Mouse (Mus musculus) hematopoietic stem cell, adult 5-6 weeks (primary cell): ENCODE results near the gene Pex5. TPM values are rescaled to one million over a fixed set of nuclear protein-coding genes. Genes with fewer than 3 reads are reported as not detected.

Source experiments
- ATAC-seq, 2 experiments: fragments of 125-278 bp in 1 of 2; replicated peaks in 1 of 2; 2 replicates each; pipeline ENCODE4 v1.8.0; 2016 to 2017; ENCODE audit warnings: inconsistent platforms in 2 of 2, mild to moderate bottlenecking in 2 of 2, moderate number of reproducible peaks in 2 of 2, low read depth in 1 of 2, moderate TSS enrichment in 1 of 2; ENCODE audit not compliant: low FRiP score in 2 of 2, poor library complexity in 2 of 2, severe bottlenecking in 2 of 2, insufficient read depth in 1 of 2, low TSS enrichment in 1 of 2
- total RNA-seq: library from RNA; stranded (forward); fragments of 172-1452, 232-1000 nt; gene quantifications from 2 replicates; pipeline ENCODE4 v1.2.3, GENCODE M21; 2017

Pex5 gene
- total RNA-seq = 23.6 and 37.3 TPM in 2 replicates

DNA sequence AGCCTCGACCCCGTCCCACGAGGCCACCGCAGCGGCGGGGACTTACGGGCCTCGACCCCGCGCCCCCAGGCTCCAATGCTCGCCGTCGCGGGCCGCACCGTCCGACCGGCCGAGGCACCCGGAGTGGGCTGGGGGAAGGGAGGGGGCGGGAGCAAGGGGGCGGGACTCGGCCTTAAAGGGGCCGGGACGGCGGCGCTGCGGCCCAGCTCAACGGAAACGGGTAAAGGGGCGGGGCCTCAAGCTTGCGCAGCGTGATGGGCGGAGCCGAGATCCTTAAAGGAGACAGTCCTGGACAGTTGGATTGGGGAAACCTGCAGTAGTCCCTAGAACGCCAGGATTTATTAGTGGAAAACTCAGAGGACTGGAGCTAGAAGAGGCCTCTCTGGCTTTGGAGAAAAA, at the start of gene Pex5:
Gene Pex5, minus strand, starts transcription at position 141 of the 399 bp plus-strand sequence.
- peak; percentile 83 to 86 for ATAC-seq

DNA sequence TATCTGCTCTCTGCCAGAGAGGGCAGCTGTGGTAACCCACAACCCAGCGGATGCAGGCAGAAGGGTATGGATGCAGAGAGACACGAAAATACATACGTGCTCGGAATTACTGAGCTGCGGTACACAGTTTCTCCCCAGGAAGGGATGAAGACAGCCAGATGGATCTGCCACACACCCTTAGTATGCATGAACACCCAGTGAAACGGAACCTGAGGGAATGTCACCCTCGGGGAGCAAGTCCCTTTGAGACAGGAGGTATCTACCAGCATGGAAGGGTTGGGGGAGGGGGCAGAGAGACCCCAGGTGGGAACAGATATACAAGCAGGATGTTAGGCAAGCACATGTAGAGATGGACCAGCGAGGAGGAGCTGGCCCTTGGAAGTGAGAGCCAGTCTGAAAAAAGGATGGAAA, 49.0 kb upstream of the Pex5 start:
- peak; percentile 42 for ATAC-seq

DNA sequence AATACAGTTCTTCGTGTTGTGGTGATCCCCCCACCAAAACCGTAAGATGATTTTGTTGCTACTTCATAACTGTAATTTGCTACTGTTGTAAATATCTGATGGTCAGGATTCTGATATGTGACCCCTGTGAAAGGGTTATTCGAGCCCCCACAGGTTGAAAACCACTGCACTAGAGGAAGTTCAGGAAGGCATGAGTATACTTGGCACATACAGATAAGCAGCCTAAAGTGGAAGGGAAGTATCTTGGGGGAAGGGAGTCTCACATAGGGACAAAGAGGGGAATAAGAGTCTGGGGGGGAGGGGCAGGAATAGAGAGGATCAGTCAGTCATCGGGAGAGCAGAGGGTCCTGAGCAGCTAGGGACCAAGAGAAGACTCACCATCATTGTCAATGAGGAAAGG, 44.5 kb upstream of the Pex5 start:
- peak; percentile 36 to 57; a peak in 3 of 4 replicates for ATAC-seq

DNA sequence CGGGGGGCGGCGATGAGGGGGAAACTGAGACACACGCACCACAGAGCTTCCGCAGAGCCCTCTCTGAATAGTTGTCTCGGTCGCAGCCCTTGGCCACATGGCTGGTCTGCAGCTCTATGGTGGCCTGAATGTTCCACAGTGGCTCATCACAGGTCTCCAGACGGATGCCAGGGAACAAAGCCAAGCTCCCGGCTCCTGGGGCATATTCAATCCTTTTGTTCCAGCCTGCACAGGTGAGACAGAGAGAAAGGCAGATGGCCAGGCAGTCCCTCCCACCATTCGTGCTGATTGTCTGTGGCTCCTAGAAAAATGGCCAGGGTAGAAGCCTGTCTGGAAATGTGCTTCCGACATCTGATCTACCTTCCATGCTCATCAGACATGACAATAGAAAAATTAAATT, 43.6 kb upstream of the Pex5 start:
- ATAC-seq = no peak

DNA sequence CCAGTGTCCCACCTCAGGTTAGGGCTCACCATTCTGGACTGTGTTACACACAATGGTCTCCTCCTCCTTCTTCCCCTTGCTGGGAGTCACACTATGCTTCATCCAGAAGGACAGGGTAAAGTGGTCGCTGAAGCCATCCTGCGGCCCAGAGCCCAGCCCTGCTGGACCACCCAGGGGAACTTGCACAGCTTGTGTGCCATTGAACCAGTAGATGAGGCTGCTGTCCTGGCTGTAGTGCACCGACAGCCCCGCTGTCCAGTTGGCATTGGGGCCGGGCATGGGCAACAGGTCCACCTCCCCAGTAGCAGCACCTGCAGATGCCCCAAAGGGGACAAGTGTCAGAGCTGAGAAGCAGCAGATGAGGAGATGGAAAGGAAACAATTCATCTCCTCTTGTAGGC, 43.0 kb upstream of the Pex5 start:
- ATAC-seq = no peak

DNA sequence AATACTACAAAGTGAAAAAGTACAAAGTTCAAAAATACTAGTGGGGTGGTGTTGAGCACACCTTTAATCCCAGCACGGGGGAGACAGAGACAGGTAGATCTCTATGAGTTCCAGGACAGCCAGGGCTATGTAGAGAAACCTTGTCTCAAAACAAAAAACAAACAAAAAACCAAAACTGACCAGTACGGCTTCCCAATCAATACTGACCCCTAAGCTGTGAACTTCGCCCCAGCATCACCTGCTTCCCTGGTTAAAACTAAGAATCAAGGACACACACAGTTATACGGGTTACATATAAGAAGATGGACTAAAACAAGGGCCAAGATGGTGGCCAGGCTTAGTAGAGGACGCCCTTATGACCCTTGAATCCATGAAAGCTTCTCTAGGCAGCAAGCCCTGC, 41.4 kb upstream of the Pex5 start:
- ATAC-seq = no peak

DNA sequence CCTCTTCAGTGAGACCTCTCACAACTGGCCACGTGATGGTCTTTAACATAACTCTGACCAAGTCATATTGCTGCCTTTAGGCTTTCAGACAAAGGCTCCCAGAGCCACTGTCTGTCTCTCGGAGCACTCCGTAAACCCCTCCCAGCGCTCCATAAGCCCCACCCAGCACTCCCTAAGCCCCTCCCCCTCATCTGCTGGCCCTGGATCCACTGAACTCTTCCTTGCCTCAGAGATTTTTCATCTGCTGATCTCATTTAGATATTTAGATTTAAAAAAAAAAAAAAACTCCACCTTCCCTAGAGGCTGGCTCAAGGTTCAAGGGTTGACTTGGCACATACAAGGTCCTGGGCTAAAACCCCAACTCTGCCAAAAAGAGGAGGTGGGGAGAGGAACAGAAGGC, 38.9 kb upstream of the Pex5 start:
- ATAC-seq = no peak

DNA sequence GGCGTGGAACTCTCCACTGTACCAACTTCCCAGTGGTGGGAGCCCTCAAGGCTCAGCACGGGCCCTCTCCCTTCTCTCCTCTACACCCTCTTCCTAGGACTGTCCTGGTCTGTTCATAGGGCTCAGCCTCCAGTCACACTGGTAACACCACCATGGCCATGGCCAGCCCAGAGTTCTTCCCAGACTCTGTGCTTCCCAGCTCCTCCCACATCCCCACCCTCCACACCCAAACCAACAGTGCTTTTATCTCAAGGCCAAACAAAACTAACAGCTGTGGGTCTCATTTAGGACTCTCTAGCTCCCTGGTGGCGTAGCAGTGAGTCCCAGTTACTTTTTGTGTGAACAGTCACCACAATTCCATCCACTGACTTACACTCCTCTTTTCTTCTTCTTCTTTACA, 37.1 kb upstream of the Pex5 start:
- no peak for ATAC-seq

DNA sequence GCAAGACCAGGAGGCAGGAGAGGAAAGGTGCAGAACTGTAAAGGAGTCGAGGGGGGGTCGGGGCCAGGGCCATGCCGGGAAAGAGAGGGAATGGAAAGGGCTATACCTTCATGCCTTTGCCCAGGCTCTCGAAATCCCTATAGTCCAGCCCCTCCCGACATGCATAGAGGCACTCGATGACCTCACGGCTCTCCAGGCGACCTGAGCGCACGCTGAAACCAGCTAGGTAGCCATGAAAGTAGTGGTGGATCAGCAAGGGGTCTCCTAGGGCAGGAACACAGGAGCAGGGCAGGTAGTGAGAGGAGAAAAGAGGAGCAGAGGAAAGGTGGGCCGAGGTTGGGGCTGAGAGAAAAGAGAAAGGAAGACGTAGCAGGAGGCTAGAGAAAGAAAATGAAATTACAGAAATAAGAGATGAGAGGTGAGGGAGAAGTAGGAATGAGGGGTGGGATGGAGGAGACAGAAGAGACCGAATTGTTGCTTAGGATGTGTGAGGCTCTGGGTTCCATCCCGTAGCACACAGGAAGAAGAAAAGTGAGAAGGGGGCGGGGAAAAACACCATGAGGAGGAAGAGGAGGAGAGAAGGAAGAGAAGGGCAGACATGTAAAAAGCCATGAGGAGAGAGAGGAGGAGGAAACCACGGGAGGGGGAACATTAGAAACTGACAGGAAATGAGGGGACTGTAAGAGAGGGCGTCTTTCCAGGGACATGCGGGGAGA, 35.0 kb upstream of the Pex5 start:
- ATAC-seq = no peak

DNA sequence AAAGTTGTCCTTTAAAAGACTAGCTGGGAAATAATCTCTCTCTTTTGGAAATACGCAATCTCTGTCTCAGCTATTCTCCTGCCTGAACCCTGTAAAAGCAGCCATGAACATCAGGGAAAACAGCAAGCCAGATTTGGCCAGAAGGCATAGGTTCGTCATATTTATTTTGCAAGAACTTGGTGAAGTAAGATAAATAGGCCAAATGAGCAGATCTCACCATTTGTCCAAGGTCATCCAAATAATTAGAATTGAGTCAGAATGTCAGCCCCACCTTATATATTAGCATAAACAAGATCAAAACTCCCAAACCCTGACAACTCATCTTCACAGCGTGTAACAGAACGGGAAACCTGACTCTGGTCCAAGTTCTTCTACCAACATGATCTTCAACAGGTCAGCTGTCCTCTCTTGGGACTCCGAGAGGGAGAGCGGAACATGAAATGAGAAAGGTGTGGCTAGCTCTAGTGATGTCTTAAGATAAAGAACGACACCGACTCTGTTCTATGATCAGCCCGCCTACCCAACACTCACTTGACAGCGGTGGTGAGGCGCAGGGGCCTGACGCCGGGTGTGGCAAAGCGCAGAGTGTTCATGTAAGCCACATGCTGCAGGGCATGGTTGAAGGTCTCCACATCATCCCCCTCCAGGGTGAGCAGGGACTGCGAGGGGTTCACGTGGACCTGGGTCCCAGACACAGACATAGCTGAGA, 34.2 kb upstream of the Pex5 start:
- no peak for ATAC-seq

DNA sequence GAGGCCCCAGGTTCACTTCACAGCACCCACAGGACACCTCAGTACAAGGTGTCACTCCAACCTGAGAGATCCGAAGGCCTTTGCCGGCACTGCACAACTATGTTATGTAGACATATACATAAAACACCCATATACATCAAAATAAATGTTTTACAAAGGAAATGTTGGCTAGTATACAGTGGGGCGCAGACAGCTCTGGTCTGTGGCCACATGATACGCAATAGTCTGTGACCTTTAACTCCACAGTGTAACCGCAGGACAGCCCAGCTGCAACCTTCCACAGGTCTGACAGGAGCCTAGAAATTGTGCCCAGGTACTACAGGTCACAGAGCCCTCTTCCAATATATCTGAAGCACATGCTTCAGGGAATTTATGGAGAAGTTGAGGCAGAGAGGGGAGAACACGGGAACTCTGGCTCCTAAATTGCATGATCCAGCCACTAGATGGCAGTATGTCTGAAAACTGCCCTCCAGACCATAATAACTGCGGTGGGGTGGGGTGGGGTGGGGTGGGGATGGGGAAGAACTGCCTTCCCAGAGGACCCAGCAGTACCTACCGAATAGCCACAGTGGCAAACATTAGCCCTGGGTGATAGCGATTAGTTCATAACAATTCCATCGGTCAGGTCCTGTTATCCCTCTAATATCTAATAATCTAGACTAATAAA, 33.5 kb upstream of the Pex5 start:
- ATAC-seq = peak in 1 of 2 experiments; percentile 59; a peak in 1 of 4 replicates

DNA sequence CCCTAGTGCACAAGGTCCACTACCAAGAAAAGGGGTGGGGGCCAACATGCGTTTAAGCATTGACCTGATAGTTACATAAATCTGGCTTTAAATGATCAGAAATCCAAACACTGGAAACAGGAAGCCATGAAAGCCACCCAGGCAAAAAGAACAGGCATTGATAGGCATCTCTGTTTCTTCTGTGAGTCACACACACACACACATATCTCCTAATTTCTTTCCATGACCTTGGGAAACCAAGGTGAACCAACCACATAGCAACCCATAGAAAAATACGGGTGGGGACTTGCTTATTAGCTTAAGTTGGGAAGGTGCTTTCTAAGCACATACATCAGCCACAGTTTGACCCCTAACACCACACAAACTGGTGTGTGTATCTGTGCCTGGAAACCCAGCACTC, 32.5 kb upstream of the Pex5 start:
- ATAC-seq = no peak

DNA sequence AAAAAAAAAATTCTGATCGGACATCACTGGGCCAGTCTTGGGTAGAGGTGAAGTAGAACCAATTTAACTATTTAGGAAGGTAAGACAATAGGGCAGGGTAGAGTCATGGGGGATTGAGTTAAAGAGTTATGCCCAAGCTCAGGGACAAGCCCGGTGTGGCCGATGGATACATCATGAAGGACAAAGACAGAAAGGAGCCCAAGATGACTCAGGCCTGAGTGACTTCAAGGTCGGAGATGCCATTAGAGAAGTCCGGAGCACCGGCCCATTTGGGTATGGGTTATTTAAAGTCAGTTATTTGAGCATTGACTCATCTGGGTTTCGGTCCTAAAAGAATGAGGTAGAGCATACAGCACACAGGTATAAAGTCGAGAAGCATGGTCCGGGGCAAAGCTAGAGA, 31.6 kb upstream of the Pex5 start:
- no peak for ATAC-seq

DNA sequence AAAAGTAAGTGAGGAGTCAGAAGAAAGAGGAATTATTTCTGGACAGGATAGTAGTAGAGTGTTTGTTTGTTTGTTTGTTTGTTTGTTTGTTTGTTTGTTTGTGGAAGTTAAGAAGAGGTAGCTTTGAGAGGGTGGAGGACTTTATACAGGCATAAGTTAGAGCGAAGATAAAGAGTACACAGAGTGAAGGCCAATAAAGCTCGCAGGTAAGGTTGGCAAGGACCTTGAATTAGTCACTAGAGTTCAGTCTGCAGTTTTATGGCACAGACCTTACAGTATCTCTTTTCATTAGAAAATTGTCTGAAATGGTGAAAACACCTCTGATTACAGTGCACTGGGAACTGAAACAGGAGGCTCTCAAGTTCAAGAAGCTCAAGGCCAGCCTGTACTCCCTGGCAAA, 31.2 kb upstream of the Pex5 start:
- ATAC-seq = no peak

DNA sequence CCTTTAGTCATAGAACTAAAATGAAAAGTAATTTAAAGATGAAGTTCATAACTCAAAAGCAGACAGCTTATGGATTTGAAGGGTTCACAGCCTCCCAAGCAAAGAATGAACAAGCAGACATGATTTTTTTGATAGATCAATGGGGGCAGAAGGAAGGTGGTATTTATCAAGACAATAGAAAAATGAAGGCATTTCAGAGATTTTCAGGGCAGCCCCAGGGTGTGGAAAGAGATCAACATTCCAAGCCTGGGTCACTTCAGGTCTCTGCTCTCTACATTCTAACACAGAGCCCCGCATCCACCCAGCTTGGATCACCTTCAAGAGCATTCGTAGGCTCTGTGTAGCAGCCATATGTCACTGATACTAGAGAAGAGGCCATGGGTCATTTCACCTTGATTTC, 28.5 kb upstream of the Pex5 start:
- ATAC-seq = no peak

DNA sequence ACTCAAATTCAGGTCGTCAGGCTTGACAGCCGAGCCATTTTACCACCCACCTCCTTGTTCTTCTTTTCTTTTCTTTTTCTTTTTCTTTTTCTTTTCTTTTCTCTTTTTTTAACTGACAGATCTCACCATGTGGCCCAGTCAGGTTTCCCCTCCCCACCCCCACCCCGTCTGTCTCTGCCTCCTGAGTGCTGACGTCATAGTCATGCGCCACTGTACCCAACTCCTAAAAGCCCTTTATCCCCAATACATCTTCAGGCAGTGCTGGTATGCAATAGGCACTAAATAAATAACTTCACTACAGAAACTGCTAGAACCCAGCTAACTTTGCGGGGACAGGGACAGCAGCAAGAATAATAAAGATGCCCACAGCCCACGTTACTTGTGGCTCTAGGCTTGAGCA, 21.4 kb upstream of the Pex5 start:
- no peak for ATAC-seq

DNA sequence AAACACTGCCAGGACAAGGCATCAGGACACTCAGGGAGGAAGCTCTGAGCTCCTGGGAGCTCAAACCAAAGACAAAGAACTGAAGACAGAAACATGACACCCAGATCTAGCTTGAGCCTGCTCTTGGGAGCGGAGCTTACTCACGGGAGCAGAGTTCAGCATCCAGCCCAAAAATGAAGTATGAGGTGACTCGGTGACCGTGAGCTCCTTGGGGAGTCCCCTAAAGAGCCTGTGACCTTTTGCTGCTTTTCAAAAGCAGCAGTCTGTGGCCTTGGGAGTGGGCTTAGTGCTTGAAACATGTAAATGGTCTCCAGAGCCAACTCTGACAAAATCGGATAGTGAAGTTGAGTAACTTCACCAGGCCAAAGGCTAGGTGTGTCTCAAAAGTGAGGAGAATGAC, 20.3 kb upstream of the Pex5 start:
- no peak for ATAC-seq

DNA sequence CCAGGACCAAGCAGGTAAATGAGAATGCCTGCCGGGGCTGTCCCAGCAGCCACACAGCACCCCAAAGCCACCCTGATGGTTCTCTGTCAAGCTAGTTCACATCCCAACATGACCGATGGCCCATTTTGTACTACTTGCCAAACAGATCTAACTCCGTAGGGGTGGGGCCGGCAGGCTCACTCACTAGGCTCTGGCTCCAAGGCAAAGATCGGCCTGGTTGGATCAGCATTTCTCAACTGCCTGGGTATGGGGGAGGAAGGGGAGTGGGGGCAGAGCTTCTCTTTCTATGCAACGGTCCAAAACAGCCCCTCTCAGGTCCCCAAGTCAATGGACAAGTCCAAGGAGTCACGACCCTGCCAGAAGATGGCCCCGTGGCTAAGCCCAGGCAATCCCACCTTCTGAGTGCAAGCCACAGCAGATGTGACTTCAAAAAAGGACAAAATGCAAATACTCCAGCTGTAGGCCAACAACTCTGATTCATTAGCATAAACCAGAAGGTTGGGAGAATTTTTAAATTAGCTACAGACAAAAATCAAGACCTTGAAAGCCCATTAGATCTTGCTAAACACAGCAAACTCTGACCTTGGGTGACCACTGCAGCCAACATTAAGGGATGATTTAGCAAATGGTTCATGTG, 18.9 kb upstream of the Pex5 start:
- ATAC-seq = no peak
